Mouse (Mus musculus) liver, embryonic 14.5 days (tissue): Measurements from ENCODE around the gene Glce.

ENCODE experiments used
- CTCF ChIP-seq: IDR thresholded peaks from 2 replicates; pipeline ENCODE4 v1.5.1; 2016; ENCODE audit warnings: antibody characterized with exemption, low read depth, control low read depth
- EP300 ChIP-seq: IDR thresholded peaks from 2 replicates; pipeline ENCODE4 v1.6.1; 2016; ENCODE audit warnings: antibody characterized with exemption, low read depth

- TF ChIP-seq CTCF (no peak), EP300 (no peak)
Measured at GRCm38 (mm10) chr9:62115826-62116225, 6.6 kb downstream of the Glce start.
